Mouse (Mus musculus) heart, postnatal 0 days (tissue): ENCODE measurements around the gene Bcorl1. TPM values are rescaled to one million over a fixed set of nuclear protein-coding genes. Genes with fewer than 3 reads are reported as not detected.

Experiments used
- ATAC-seq: fragments of 200-750 bp; cut with Nextera tagmentation; 2 replicates; pipeline ENCODE4 v1.8.0; 2017; ENCODE audit warnings: low read depth, moderate number of reproducible peaks, moderate library complexity; ENCODE audit not compliant: insufficient read depth
- DNase-seq: peaks from one replicate; pipeline ENCODE4 v3.0.0-alpha.2; 2016; ENCODE audit warnings: low spot score
- H3K27ac ChIP-seq: fragments of 300-500 bp; sonication (generic); 2 replicates; pipeline ENCODE4 v1.5.1; 2014; ENCODE audit warnings: low read depth, mild to moderate bottlenecking
- H3K27me3 ChIP-seq: fragments of 300-500 bp; sonication (generic); 2 replicates; pipeline ENCODE4 v1.6.1; 2014; ENCODE audit warnings: low read length, mixed read lengths; ENCODE audit not compliant: control insufficient read depth, insufficient read depth
- H3K36me3 ChIP-seq: fragments of 300-500 bp; sonication (generic); replicated peaks from 2 replicates; pipeline ENCODE4 v1.6.1; 2014; ENCODE audit warnings: low read length, mixed read lengths; ENCODE audit not compliant: control insufficient read depth, insufficient read depth
- H3K4me1 ChIP-seq: fragments of 300-500 bp; sonication (generic); 2 replicates; pipeline ENCODE4 v1.6.1; 2014; ENCODE audit warnings: antibody characterized with exemption; ENCODE audit not compliant: control insufficient read depth, insufficient read depth
- H3K4me2 ChIP-seq: fragments of 300-500 bp; sonication (generic); 2 replicates; pipeline ENCODE4 v1.6.1; 2014; ENCODE audit warnings: low read depth, mild to moderate bottlenecking, low read length, moderate library complexity
- H3K4me3 ChIP-seq: fragments of 300-500 bp; sonication (generic); 2 replicates; pipeline ENCODE4 v1.5.1; 2014; ENCODE audit warnings: low read depth, low read length
- H3K9ac ChIP-seq: fragments of 300-500 bp; sonication (generic); replicated peaks from 2 replicates; pipeline ENCODE4 v1.6.1; 2014; ENCODE audit warnings: low read depth, low read length, mixed read lengths
- H3K9me3 ChIP-seq: fragments of 300-500 bp; sonication (generic); replicated peaks from 2 replicates; pipeline ENCODE4 v1.6.1; 2016; ENCODE audit warnings: low read length; ENCODE audit not compliant: control insufficient read depth
- CTCF ChIP-seq: IDR thresholded peaks from 2 replicates; pipeline ENCODE4 v1.5.1; 2016; ENCODE audit warnings: antibody characterized with exemption, control low read depth, low read depth
- EP300 ChIP-seq: IDR thresholded peaks from 2 replicates; pipeline ENCODE4 v1.6.1; 2016; ENCODE audit warnings: antibody characterized with exemption, low read depth
- WGBS: fragments of 180-500 bp; shearing (Covaris S2); extraction: QIAGEN DNeasy Blood & Tissue Kit; methylation state at CpG from one replicate; pipeline ENCODE4 v1.1.7; 2014; 5-methylcytosine and 5-hydroxymethylcytosine counted together
- polyA plus RNA-seq: library from polyadenylated mRNA; unstranded; fragments of >200 nt; fragmentation: Nextera tagmentation; extraction: Ambion mirVana; gene quantifications from 2 replicates; pipeline ENCODE4 v1.2.1, GENCODE M21; 2015
- total RNA-seq: library from RNA; depleted of rRNA; stranded (reverse); fragments of >200 nt; gene quantifications from 2 replicates; pipeline ENCODE4 v1.2.3, GENCODE M21; 2014; ENCODE audit warnings: low replicate concordance

Gene Bcorl1
- total and polyA plus RNA-seq, 2 experiments from 2014 or later: 2.0 to 7.2 TPM

- peak overlapping the region; percentile 87 for H3K4me2 ChIP-seq
- H3K9me3 ChIP-seq: no peaks in the 10 kb centered on the region
- WGBS: 13% methylated on average over 16 of the region's 16 CpGs
- DNase-seq (no peak), ATAC-seq (no peak)
- TF ChIP-seq CTCF (no peak), EP300 (no peak)
- no peak overlapping the region for H3K27ac ChIP-seq
- H3K36me3 ChIP-seq: no peaks in the 10 kb centered on the region
- H3K27me3 ChIP-seq: no peaks in the 10 kb centered on the region
- H3K4me1 ChIP-seq: no peaks in the 10 kb centered on the region
- 0 out of 2 replicates have a peak overlapping the region, but pooled peaks have one; percentile 48 for H3K9ac ChIP-seq
- peak overlapping the region; percentile 63 for H3K4me3 ChIP-seq
These were observed 1.6 kb downstream of the Bcorl1 start for GRCm38 (mm10) chrX:48342731-48343130.

DNA sequence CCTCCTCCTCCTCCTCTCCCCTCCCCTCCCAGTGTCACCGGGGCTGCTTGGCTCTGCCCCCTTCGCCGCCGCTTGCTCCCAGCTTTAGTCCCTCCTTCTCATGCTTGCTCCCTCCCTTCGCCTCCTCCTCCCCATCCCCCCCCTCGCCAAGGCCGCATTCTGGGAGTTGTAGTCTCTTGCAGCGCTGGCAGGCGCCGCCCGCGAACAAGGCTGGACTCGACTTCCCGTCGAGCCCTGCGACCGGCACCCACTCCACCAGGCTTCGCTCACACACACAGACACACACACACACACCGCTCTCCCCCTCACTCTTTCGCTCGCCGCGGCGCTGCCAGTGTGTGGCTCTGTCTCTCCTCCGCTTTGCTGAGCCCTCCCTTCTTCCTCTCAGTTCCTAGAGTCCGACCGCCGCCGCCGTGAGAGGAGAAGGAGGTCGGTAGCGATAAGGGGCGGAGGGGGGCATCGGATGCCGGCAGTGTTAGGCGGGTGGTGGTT is 2.3 kb downstream of the Bcorl1 start:
- H3K27ac ChIP-seq: peak overlapping the region; percentile 55
- H3K36me3 ChIP-seq: no peaks in the 10 kb centered on the region
- H3K9me3 ChIP-seq: no peaks in the 10 kb centered on the region
- DNase-seq (peak; percentile 88), ATAC-seq (peak; percentile 87)
- H3K9ac ChIP-seq: peak overlapping the region; percentile 42
- H3K4me2 ChIP-seq: peak overlapping the region; percentile 87
- no peaks in the 10 kb centered on the region for H3K27me3 ChIP-seq
- WGBS: 4% methylated on average over 26 of the region's 36 CpGs
- TF ChIP-seq EP300 (no peak), CTCF (no peak)
- H3K4me3 ChIP-seq: peak overlapping the region; percentile 63
- no peaks in the 10 kb centered on the region for H3K4me1 ChIP-seq

GRCm38 (mm10) chrX:48343966-48344642 is 2.9 kb downstream of the Bcorl1 start:
- DNase-seq (no peak), ATAC-seq (no peak)
- Histone ChIP-seq H3K9ac (peak overlapping the region; percentile 59), H3K4me3 (peak overlapping the region; percentile 63), H3K9me3 (no peaks in the 10 kb centered on the region), H3K36me3 (no peaks in the 10 kb centered on the region), H3K4me2 (peak overlapping the region; percentile 87), H3K4me1 (no peaks in the 10 kb centered on the region), H3K27ac (peak overlapping the region; percentile 55), H3K27me3 (no peaks in the 10 kb centered on the region)
- TF ChIP-seq EP300: no peak
- TF ChIP-seq CTCF: no peak
- WGBS: 12% methylated on average over 28 of the region's 30 CpGs

DNA sequence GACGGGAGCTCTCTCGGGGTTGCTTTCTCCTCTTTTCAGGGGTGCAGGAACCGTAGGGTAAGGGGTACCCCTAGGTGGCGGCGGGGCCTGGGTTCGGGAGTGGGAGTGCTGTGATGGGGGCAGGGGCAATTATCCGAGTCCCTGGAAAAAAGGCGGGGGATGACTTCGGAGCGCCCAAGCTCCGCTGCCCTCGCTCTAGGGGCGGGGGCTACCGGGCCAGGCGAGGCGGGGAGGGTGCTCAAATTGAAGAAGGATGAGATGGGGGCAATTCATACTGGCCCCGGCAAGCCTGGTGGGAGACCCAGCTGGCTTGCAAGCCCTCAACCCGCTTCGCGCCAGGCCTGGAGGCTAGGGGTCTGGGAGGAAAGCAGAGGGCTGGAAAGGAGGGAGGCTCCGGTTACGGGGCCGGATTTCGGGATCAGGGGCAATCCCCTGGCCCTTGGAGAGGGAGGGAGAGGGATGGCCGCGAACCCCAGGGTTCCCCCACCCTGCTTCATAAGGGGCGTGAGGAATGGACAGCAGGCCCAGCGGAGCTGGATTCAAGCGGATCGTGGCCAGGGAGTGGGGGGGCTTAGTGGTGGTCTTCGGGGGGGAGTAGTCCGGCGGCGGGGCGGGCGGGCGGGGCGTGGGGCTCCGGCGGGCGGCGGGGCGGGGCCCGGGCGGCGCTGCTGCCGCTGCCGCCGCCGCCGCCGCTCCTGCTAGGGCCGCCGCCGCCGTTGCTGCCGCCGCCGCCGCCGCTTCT is 3.7 kb downstream of the Bcorl1 start:
- peak overlapping the region; percentile 63 for H3K4me3 ChIP-seq
- peak overlapping the region; percentile 87 for H3K4me2 ChIP-seq
- ATAC-seq (no peak), DNase-seq (no peak)
- peak overlapping the region; percentile 59 for H3K9ac ChIP-seq
- no peaks in the 10 kb centered on the region for H3K9me3 ChIP-seq
- no peak overlapping the region for H3K27ac ChIP-seq
- H3K36me3 ChIP-seq: no peaks in the 10 kb centered on the region
- no peaks in the 10 kb centered on the region for H3K4me1 ChIP-seq
- no peaks in the 10 kb centered on the region for H3K27me3 ChIP-seq
- TF ChIP-seq CTCF (no peak), EP300 (no peak)
- 17% methylated on average over 23 of the region's 61 CpGs for WGBS

DNA sequence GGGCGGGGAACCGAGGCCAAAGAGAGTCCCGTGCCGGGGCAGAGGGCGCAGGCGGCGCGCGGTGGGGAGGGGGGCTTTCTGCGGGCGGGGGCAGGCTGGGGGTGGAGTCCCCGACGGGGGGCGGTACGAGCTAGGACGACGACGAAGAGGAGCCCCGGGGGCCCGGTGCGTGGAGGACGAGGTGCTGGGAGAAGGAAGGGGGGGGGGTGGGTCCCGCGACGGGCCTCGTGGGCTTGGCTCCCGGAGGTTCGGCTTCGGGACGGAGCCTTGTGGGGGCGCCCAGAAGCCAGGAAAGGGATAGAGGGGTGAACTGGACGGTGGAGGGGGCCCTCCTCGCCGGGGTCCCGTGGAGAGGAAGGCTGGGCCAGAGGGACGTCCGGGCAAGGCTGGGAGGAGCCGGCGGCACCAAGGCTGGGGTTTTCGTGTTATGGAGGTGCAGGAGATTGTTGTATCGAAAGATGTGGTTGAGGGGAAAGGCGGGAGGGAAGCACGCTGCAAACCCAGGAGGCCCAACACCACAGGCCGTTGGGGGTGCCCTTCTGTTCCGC is 4.3 kb downstream of the Bcorl1 start:
- H3K27ac ChIP-seq: no peak overlapping the region
- WGBS: 11% methylated on average over 28 of the region's 45 CpGs
- no peaks in the 10 kb centered on the region for H3K36me3 ChIP-seq

More for the DNA sequence above, 4.3 kb downstream of the Bcorl1 start:
- peak overlapping the region; percentile 59 for H3K9ac ChIP-seq
- no peak for ATAC-seq
- no peaks in the 10 kb centered on the region for H3K9me3 ChIP-seq
- peak overlapping the region; percentile 63 for H3K4me3 ChIP-seq
- no peaks in the 10 kb centered on the region for H3K4me1 ChIP-seq
- H3K27me3 ChIP-seq: no peaks in the 10 kb centered on the region
- peak overlapping the region; percentile 87 for H3K4me2 ChIP-seq
- no peak for DNase-seq
- TF ChIP-seq CTCF (no peak), EP300 (no peak)
